Mouse (Mus musculus): ENCODE results near the gene Itgb5. TPM values are rescaled to one million over a fixed set of nuclear protein-coding genes. Genes with fewer than 3 reads are reported as not detected.

Gene Itgb5
- total and polyA plus RNA-seq, 3 experiments, result 0.85 to 20.1 (median 1.8) TPM

GRCm38 (mm10) chr16:33871865-33872443 lies 42.5 kb downstream of the Itgb5 start:
- no peak overlapping the region for H3K9ac ChIP-seq (ENCODE audit: insufficient read depth, low read depth)
- no peak overlapping the region for H3K4me3 ChIP-seq (replicated peaks in 1 of 3; ENCODE audit: low read depth in 2 of 3, low read length in 2 of 3, poor library complexity in 1 of 3)
- H3K36me3 ChIP-seq (replicated peaks in 1 of 2; ENCODE audit: control insufficient read depth in 1 of 2, insufficient read depth in 1 of 2, low read length in 1 of 2), result no peaks in the 10 kb centered on the region
- peaks cover 2% of the 10 kb centered on the region for H3K27me3 ChIP-seq (replicated peaks)
- DNase-seq (ENCODE audit: extremely low read depth), result no peak
- H3K4me1 ChIP-seq (ENCODE audit: control insufficient read depth in 1 of 2, insufficient read depth in 2 of 2), result no peaks in the 10 kb centered on the region
- H3K4me2 ChIP-seq (ENCODE audit: insufficient read depth, low read depth, poor library complexity, severe bottlenecking), result no peak overlapping the region
- in situ Hi-C loops (cut with MboI; ENCODE audit: low pct_ligation_motif_present, low pct_unique_long_range_greater_than_20kb, low sequenced_read_pairs) (no loop called here), dilution Hi-C loops (cut with MboI; ENCODE audit: extremely low pct_ligation_motif_present, extremely low pct_unique_long_range_greater_than_20kb, low sequenced_read_pairs) (no loop called here)
- H3K79me2 ChIP-seq (replicated peaks; ENCODE audit: control insufficient read depth, extremely low read depth, insufficient read depth, poor library complexity, severe bottlenecking), result no peaks in the 10 kb centered on the region
- H3K9me3 ChIP-seq (replicated peaks; ENCODE audit: low read length), result no peaks in the 10 kb centered on the region
- no peak for TF ChIP-seq USF2 (conservative IDR thresholded peaks at IDR 0.05; ENCODE audit: low read depth, low read length)
- TF ChIP-seq MAZ (IDR thresholded peaks at IDR 0.05; ENCODE audit: low read depth, low read length), result no peak
- TF ChIP-seq TBP (conservative IDR thresholded peaks at IDR 0.05; ENCODE audit: low read depth, low read length), result no peak
- no peak for TF ChIP-seq SIN3A (IDR thresholded peaks at IDR 0.05; ENCODE audit: low read length)
- H3K27ac ChIP-seq (ENCODE audit: insufficient read depth, low read depth), result no peak overlapping the region

GRCm38 (mm10) chr16:33873282-33873681 lies 43.8 kb downstream of the Itgb5 start:
- no peaks in the 10 kb centered on the region for H3K4me1 ChIP-seq (ENCODE audit: control insufficient read depth in 1 of 2, insufficient read depth in 2 of 2)
- peaks cover 2% of the 10 kb centered on the region for H3K27me3 ChIP-seq (replicated peaks)
- H3K9me3 ChIP-seq (replicated peaks; ENCODE audit: low read length), result no peaks in the 10 kb centered on the region
- no peak overlapping the region for H3K4me2 ChIP-seq (ENCODE audit: insufficient read depth, low read depth, poor library complexity, severe bottlenecking)
- in situ Hi-C loops (cut with MboI; ENCODE audit: low pct_ligation_motif_present, low pct_unique_long_range_greater_than_20kb, low sequenced_read_pairs), result no loop called here
- TF ChIP-seq UBTF (IDR thresholded peaks at IDR 0.05; ENCODE audit: low read depth, low read length) (no peak), SMC3 (IDR thresholded peaks at IDR 0.05; ENCODE audit: low read depth, low read length) (no peak), ZNF384 (IDR thresholded peaks at IDR 0.05; ENCODE audit: low read depth, low read length) (no peak), POLR2A (IDR thresholded peaks at IDR 0.05; ENCODE audit: low read depth, low read length) (no peak), CHD2 (IDR thresholded peaks at IDR 0.05; ENCODE audit: low read length) (no peak), JUN (IDR thresholded peaks at IDR 0.05; ENCODE audit: insufficient read depth, low read depth, low read length) (no peak), E2F4 (IDR thresholded peaks at IDR 0.05; ENCODE audit: insufficient replicate concordance, low read depth, low read length) (no peak), USF2 (conservative IDR thresholded peaks at IDR 0.05; ENCODE audit: low read depth, low read length) (no peak), MYC (IDR thresholded peaks at IDR 0.05; ENCODE audit: low read depth, low read length) (no peak)
- H3K4me3 ChIP-seq (replicated peaks in 1 of 3; ENCODE audit: low read depth in 2 of 3, low read length in 2 of 3, poor library complexity in 1 of 3), result no peak overlapping the region
- no peaks in the 10 kb centered on the region for H3K79me2 ChIP-seq (replicated peaks; ENCODE audit: control insufficient read depth, extremely low read depth, insufficient read depth, poor library complexity, severe bottlenecking)
- dilution Hi-C loops (cut with MboI; ENCODE audit: extremely low pct_ligation_motif_present, extremely low pct_unique_long_range_greater_than_20kb, low sequenced_read_pairs), result no loop called here
- H3K27ac ChIP-seq (ENCODE audit: insufficient read depth, low read depth), result no peak overlapping the region
- H3K36me3 ChIP-seq (replicated peaks in 1 of 2; ENCODE audit: control insufficient read depth in 1 of 2, insufficient read depth in 1 of 2, low read length in 1 of 2), result no peaks in the 10 kb centered on the region
- no peak for DNase-seq (ENCODE audit: extremely low read depth)
- no peak overlapping the region for H3K9ac ChIP-seq (ENCODE audit: insufficient read depth, low read depth)

GRCm38 (mm10) chr16:33878041-33878783 lies 48.7 kb downstream of the Itgb5 start:
- Histone ChIP-seq H3K4me2 (ENCODE audit: insufficient read depth, low read depth, poor library complexity, severe bottlenecking) (no peak overlapping the region), H3K4me1 (ENCODE audit: control insufficient read depth in 1 of 2, insufficient read depth in 2 of 2) (no peaks in the 10 kb centered on the region), H3K4me3 (replicated peaks in 1 of 3; ENCODE audit: low read depth in 2 of 3, low read length in 2 of 3, poor library complexity in 1 of 3) (no peak overlapping the region), H3K27ac (ENCODE audit: insufficient read depth, low read depth) (no peak overlapping the region), H3K27me3 (replicated peaks) (no peaks in the 10 kb centered on the region), H3K79me2 (replicated peaks; ENCODE audit: control insufficient read depth, extremely low read depth, insufficient read depth, poor library complexity, severe bottlenecking) (no peaks in the 10 kb centered on the region), H3K36me3 (replicated peaks in 1 of 2; ENCODE audit: control insufficient read depth in 1 of 2, insufficient read depth in 1 of 2, low read length in 1 of 2) (no peaks in the 10 kb centered on the region), H3K9ac (ENCODE audit: insufficient read depth, low read depth) (no peak overlapping the region), H3K9me3 (replicated peaks; ENCODE audit: low read length) (no peaks in the 10 kb centered on the region)
- in situ Hi-C loops (cut with MboI; ENCODE audit: low pct_ligation_motif_present, low pct_unique_long_range_greater_than_20kb, low sequenced_read_pairs) (no loop called here), dilution Hi-C loops (cut with MboI; ENCODE audit: extremely low pct_ligation_motif_present, extremely low pct_unique_long_range_greater_than_20kb, low sequenced_read_pairs) (no loop called here)
- TF ChIP-seq MAFK (IDR thresholded peaks at IDR 0.05; ENCODE audit: insufficient replicate concordance, low read length) (no peak), JUND (conservative IDR thresholded peaks at IDR 0.05; ENCODE audit: low read depth, low read length) (no peak), MXI1 (IDR thresholded peaks at IDR 0.05; ENCODE audit: low read depth, low read length) (no peak), TCF12 (IDR thresholded peaks at IDR 0.05; ENCODE audit: low read depth, low read length) (no peak), USF1 (IDR thresholded peaks at IDR 0.05; ENCODE audit: low read depth, low read length) (no peak), HCFC1 (IDR thresholded peaks at IDR 0.05; ENCODE audit: low read depth, low read length) (no peak), JUN (IDR thresholded peaks at IDR 0.05; ENCODE audit: insufficient read depth, low read depth, low read length) (no peak)
- no peak for DNase-seq (ENCODE audit: extremely low read depth)

Measured in CH12.LX (cell line).